Mouse (Mus musculus) spleen, postnatal 10 days (tissue): Measurements from ENCODE around the gene Pgp.
"Not testable (repeated sequence)": the region's sequence is repeated elsewhere in the genome, so short reads cannot be mapped to it uniquely, and the experiment has no call there.

Source experiments
- DNase-seq, 2 experiments: peaks; one replicate each; pipeline ENCODE4 v3.0.0; 2021 to 2022; ENCODE audit warnings: low spot score in 2 of 2

Gene Pgp

DNA sequence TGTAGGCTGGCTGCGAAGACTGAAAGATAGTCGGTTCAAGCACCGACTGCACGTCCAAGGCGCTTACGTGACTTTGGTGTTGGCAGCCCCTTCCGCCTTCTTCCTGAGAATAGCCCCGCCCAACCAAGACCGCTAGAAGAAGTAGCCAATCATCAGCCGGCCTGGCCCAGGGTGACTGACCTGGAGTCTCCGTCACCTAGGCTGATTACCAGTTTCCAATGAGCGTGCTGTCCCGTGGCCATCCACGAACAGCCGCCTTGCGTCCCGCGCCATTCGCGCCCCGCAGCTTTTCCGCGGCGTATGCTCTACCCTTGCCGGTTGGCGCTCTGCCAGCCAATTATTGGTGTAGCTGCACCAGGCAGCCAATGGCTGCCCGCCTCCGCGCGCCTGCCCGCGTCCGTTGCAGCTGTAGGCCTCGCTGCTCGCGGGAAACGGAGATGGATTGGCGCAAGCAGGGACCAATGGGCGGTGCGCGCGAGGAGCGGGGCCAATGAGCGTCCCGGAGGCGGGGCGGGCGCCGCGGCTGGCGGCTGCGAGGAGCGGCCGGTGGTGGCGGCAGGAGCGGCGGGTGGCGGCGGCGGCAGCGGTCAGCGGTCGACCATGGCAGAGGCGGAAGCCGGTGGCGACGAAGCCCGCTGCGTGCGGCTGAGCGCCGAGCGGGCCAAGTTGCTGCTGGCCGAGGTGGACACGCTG is at the start of gene Pgp, which contains the start of gene E4f1:
TSS of gene Pgp (plus strand) at position 483 of the 693 bp plus-strand sequence.
TSS of gene E4f1 (minus strand) at position 404 of the 693 bp plus-strand sequence.
- DNase-seq: peak; percentile 98 to 99

DNA sequence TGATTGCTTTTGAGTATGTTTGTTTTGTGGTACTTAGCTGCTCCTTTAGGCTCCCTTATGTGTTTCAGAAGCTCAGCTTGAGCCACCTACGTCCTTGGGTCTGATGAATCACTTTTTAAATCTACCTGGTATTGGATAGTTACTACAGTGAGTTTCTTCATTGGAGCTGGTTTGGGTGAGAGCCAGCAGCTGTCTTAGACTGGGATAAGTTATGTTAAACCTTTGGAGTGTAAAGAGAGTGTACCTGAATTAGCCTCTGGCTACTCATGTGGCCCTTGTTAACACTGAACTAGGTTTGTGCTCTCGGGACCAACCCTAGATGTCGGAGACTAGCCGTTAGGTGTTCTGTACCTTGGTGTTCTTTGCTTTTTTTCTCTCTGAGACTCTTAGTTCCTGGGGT is 47.1 kb upstream of the Pgp start:
- no peak for DNase-seq

DNA sequence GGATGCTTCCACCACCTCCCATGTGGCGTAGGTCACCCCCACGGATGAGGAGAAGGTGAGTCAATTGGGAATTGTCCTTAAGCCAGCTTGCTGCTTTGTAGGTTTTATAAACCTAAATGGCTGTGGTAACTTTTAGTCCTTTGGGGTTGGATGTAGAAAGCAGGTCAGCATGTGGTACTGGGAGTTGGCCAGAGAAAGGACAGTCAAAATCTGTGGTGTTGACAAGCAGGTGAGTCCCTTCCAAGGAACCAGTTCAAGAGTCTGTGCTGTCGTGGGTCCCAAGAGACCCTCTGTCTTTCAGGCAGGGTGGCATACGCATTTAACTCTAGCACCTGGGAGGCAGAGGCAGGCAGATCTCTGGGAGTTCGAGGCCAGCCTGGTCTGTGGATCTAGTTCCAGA is 45.7 kb upstream of the Pgp start:
- no peak for DNase-seq

DNA sequence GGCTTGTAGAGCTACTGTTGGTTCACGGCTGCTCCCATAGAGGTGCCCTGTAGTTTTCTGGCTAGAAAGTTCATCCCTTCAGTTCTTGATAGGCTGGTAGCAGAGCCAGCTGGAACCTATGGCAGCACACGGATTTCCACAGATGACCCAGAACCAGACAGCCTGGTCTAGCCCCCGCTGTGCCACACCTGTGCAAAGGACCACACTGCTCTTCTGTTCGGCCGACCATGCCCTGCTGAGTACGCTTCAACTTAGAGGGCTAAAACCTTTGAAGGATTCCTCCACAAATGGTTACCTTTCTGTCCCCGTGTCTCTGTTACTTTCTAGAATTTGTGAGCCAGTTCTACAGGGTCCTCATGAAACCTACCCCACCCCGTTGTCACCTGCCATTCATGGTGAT is 44.9 kb upstream of the Pgp start:
- DNase-seq: not testable (repeated sequence)

DNA sequence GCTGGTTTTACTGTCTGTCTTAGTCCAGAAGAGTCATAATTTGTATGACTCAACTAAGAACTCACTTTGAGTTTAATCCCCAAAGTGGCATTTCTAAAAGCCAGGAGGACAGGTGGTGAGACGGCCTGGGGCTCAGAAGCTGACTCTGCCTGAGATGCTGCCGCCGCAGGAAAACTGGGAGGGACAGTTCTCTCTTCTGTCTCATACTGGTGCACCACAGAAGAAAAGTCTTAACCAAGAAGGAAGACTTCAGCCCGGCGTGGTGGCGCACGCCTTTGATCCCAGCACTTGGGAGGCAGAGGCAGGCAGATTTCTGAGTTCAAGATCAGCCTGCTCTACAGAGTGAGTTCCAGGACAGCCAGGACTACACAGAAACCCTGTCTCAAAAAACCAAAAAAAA is 44.3 kb upstream of the Pgp start:
- no peak for DNase-seq

DNA sequence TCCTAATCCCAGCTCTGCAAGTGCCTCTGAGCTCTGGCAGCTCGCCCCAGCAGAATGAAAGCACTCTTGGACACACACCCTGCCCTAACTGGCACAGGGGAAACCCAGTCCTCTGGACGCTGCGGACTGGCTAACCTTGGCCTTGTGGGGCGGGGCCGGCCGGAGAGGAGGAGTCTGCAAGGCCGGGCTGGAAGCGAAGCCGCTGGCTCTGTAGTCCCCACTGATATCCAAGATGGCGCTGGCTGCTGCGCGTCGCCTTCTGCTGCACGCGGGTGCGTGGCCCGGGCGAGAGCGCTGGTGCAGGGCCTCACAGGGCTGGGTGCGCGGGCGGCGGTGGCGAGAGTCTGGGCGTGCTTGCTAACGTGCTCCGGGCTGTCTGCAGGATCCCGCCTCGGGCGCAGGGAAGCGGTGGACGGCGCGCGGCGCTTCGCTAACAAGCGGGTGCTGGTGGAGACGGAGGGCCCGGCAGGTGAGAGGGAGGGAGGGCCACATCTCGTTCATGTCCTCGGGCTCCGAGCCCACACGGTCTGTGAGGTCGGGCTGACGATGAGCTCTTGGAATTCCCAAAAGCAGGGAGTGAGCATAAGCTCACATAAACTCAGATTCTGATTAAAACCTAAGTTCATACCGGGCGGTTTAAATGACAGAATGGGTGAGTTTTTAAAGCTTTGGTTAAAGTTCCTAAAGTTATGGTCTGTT is 43.6 kb upstream of the Pgp start, which contains the start of gene Eci1:
TSS of gene Eci1 (plus strand) at position 171 of the 699 bp plus-strand sequence.
- peak; percentile 88 to 93 for DNase-seq

DNA sequence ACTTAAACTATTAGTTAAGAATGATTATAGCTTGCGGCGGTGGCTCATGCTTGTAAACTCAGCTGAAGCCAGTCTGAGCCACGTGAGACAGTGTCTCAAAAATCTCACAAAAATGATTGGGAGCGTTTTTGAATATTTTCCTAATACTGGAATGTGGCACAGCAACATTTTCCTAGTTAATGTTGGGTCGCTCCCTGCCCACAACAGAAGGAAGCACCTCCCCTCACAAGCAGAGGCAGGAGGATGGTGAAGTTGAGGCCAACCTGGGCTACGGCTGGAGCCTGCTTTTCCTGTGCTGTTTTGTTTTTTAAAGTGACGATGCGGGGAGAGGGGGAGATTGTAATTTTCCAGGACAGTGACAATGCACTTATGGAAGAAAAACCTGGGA is 43.0 kb upstream of the Pgp start:
- DNase-seq: peak in 1 of 2 experiments; percentile 19

DNA sequence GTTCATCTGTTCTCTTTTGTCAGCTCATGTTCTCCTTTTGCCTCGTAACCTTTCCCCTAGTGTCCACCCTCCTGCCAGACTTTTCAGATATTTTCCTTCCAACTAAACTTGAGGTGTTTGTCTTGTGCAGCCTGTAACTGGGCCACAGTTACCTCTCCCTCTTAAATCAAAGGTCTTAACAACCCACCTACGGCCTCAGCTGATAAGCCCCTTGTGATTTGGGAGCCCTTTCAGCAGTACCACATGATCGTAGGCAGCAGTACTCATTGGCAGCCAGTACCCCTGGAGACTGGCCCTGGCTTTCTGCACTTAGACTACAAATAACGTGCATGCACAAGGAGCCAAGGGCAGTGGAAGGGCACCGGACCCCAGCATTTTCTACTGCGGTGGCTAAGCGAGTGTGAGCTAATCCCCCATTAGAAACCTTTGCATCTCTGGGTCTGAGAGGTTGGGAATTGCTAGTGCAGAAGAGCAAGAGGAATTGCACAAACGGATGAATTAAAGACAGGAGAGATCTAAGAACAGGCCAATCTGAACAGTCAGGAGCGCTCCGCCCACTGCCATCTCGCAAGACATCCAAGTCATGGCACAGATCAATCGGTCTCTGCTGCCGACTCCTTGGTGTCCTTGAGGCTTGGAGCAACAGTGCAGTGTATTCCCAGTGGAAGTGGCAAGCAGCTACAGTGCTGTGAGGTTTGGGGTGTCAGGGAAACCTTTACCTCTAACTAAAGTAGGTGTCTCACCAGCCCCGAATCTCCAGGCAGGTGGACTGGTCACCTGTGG is 40.8 kb upstream of the Pgp start:
- DNase-seq: no peak

DNA sequence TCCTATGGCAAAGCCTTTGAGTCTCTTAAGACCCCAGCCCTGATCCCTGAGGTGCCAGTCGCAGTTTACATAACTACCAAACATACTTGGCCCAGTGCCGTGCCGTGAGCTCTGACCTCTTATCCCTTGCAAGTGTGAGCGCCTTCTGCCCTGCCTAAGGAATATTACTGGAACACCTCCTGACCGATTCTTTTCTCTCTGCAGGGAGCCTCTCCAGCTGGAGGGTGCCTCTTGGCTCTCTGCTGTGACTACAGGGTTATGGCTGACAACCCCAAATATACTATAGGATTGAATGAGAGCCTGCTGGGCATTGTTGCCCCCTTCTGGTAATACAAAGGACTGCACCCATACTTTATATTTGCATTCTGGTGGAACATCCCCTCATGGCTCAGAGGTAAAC is 33.2 kb upstream of the Pgp start:
- DNase-seq: peak; percentile 43 to 49

DNA sequence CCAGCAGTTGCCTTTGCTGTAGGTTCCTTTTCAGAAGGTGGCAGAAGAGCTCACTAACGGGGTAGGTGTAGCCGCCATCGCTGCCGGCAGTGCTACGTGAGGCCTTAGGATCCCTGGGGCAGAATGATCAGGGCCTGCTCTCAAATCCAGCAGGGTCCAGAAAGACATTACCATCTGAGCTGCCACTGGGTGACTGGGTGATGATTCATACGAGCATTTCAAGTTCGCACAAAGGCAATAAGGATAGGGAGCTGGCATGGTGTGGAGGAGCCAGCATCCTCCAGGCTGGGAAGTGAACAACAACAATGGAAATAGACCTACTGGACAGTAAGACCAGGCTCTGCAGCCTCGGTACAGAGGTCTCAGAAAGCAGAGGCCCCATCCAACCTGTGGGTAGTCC is 29.8 kb upstream of the Pgp start:
- no peak for DNase-seq

DNA sequence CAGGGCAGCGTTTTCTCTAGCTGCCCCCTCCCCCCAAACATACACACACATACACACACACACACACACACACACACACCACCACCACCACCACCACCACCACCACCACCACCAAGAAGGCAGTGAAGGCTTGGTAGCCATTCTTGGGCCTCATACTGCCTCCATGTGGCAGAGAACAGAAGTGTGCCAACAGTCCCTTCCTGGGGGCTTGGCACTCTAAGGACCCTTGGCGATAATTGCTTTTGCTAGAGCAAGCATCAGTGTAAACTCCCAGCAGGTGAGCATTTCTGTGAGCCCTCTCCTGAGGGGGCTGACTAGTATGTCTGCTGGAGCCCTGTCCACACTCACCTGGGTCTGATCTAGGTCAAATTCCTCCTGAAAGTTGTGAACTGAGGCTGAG is 29.0 kb upstream of the Pgp start:
- no peak for DNase-seq

DNA sequence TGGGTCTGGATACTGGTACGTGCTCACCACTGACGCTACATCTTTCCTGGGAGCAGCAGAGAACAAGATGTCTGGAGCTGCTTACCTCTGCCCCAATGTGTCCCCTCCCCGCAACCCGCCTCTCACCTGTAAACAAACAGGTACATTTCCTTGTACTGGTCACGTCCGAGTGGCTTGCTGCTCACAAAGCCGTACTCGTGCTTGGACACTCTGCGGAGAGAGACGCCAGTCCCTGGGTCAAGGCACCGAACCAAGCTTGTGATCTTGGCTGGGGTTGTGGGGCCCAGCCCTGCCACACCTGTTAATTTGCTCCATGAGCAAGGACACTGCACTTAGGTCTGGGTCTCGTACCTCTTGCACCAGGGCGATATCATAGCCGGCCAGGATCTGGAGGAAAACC is 28.1 kb upstream of the Pgp start:
- no peak for DNase-seq

DNA sequence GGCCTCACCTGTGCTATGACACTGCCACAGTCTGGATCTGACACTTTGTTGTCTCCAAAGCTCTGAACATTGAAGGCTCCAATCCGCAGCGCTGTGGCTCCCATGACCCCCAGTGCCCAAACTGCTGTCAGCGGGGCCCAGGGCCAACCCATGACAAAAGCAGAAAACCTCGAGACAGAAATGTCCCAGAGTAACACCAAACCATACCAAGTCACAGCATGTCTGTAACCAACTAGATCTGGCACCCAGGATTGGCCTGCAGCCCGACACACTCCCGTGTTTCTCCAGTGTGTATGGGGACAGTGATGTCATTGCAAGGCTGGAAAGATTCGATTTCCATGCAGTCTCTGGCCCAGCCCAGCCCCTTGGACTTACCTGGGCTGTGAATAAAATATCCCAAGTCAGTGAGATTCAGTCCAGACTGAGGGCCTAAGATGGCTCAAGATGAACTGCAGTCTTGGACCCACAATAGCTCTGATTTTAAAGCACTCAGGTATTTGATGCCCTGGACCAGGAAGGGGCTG is 27.5 kb upstream of the Pgp start, which contains the start of gene Dnase1l2:
TSS of gene Dnase1l2 (minus strand) at position 474 of the 524 bp plus-strand sequence.
- no peak for DNase-seq

DNA sequence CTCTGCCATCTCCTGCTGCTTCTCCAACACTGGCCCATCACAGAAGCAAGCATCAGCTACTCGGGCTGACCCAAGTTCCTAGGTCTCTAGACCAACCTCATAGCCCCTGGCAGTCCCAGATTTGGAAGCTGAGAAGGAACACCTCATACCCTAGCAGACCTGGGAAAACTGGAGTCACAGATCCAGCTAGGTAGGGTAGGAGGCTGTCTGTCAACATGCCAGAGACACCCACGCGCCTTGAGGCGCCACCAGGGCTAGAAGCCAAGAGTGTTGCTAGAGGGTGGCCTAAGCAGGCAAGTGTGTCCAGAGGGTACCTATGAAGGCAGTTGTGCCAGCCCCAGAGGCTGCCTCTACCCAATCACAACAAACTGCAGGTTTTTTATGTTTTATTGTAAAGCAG is 26.8 kb upstream of the Pgp start:
- no peak for DNase-seq

DNA sequence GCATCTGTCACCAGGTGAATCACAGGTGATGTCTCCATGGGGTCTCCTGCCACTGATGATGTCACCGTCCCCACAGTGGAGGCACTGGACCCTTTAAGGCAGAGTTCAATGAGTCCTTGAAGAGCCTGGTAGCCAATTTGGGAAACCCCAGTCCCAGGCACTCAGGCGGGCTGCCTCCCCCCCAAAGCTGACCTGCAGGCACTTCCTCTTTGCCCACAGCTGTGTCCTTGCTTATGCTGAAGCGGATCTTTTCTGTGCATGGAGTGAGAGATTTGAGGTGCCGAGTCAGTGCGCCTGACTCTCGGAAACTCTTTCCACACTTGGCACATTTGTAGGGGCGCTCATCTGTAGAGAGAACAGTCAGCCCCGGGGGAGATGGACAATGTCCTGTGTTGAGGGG is 23.6 kb upstream of the Pgp start:
- no peak for DNase-seq

DNA sequence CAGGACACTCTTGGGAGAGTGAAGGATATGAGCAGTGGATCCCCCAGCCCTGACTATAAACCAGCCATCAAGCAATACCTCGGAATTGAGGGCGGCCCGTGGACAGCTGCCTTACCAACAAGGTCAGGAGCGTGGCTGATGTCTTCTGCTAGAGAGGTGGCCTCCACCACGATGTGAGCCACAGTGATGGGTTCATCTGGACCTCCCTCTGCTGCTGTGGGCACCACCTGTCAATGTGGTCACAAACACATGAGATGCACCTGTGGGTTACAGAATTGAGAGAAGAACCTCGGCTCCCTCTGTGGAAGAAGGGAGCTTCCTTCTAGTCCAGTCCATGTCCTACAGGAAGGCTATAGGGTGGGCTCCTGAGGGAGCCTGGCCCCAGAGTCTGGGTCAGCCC is 20.7 kb upstream of the Pgp start:
- DNase-seq: no peak

DNA sequence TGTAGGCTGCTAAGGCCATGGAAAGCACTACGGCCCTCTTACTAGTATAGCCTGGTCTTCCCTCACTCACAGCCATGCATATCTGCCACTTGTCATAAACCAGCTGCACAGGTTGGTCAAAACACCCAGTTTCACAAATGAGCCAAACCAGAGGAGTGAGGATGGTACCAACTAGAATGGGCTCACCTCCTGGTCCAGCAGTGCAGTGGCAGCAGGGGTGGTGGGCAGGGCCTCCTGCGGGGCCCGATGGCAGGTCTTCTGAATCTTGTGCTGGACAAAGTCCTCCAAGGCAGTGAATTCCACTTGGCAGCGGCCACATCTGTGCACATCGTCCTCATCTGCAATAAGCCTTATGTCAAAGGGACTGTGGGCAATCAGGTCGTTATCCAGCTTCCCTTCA is 19.0 kb upstream of the Pgp start:
- no peak for DNase-seq

DNA sequence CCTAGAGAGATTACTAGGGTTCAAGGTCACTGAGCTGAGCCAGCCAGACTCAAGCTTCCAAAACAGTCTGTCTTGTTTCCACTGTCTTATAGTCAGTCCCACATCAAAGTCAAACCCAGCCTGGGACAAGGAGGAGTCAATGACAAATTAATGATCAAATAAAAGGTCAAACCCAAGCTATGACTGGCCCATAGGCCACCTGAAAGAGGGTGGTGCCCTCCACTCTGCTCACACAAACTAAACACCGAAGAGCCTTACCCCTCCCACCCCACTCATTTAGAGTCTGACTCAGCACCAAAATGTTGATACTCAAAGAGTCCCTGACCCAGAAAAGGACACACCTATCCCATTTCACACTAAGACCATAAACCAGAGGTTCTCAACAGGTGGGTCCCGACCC is 16.8 kb upstream of the Pgp start:
- DNase-seq: no peak

DNA sequence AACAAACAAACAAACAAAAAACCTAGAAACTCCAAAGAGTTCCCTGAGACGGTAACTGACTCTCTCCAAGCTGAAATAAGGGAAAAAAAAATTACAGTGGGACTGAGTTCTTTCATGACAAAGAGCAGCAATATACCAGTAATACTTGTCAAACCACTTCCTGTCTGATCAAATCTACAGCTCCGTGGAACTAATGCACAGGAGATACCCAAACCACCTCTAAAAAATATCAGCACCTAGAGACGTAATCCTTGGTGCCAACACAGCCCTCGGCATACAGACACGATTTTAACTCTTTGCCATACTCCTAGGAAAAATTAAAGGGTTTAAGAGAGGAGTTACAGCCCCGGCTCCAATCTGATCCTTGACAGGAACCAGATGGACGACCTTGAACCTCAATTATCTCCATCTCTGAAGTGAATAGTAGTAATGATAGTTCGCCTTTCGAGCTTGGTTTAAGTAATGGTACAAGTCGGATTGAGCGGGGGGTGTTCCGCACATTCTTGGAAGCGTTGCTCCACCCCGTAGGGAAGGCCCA is 15.9 kb upstream of the Pgp start:
- DNase-seq: no peak

DNA sequence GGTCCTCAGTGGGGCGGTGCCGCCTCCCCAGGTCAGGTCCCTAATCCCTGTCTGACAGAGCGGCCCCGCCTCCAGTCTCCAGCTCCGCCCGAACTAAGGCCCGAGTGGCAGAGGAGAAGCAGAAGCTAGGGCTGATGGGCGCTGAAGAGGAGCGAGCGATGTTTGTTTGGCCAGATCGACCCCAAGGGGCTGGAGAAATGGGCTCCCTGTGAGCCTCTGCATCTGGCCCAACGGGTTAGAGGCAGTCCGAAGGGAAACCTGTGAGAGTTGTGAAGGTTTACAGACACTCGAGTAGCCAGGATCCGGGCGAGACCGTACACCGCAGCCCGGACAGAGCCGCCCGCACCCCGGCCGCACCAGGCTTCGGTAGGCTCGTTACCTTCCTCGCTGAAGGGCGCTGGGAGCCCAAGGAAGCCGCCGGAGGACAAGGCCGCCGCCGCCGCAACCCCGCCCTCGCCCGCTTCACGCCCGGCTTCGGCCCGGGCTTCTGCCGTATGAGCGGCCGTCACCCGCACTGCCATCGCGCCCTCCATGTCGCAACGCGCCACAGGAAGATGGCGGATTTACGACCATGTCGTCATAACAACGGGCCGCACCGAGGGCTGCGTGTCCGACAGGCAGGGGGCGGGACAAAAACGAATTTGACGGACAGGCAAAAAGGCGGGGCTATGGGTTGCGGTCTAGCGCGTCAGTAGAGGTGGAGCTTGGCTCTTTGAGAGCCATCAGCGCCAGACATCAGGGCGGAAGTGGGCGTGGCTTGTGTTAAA is 15.3 kb upstream of the Pgp start:
- peak; percentile 100 for DNase-seq

DNA sequence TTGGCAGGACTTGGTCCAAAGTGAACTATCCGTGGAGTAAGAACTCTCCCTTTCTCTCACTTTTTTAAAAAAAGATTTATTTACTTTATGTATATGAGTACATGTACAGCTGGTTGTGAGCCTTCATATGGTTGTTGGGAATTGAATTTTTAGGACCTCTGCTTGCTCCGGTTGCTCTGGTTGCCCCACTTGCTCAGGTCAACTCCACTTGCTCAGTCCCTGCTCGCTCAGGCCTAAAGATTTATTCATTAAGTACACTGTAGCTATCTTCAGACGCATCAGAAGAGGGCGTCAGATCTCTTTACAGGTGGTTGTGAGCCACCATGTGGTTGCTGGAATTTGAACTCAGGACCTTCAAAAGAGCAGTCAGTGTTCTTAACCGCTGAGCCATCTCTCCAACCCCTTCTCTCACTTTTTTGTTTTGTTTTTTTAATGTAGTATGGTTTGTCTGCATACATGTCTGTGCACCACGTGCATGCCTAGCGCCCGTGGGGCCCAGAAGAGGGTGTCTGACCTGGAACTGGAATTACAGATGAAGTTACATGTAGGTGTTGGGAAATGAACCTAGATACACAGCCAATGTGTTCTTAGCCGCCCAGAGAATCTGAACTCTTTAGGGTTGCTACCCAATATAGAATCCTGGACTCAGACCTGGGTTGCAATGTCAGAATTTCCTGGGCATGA is 14.5 kb upstream of the Pgp start:
- not testable (repeated sequence) for DNase-seq
